Mouse (Mus musculus) ES-Bruce4 (cell line): Measurements from ENCODE around the gene Zc3h4.

Source experiments
- CTCF ChIP-seq: IDR thresholded peaks from one replicate; pipeline ENCODE4 v1.8.1; 2011; ENCODE audit warnings: low read depth, low read length
- POLR2A ChIP-seq: IDR thresholded peaks from one replicate; pipeline ENCODE4 v1.8.1; 2011; ENCODE audit warnings: low read length; ENCODE audit not compliant: insufficient read depth

GRCm38 (mm10) chr7:16411100-16411499 lies 10.4 kb downstream of the Zc3h4 start:
- TF ChIP-seq CTCF (no peak), POLR2A (no peak)
